Mouse (Mus musculus) spleen, adult 10 weeks (tissue): Measurements from ENCODE around the gene Fgfr2. TPM values are rescaled to one million over a fixed set of nuclear protein-coding genes. Genes with fewer than 3 reads are reported as not detected.

Experiments
- polyA plus RNA-seq: library from polyadenylated mRNA; stranded (reverse); fragments of 350-450 nt; fragmentation: Illumina TruSeq; extraction: RNeasy Lipid Tissue Mini Kit (QIAGEN cat#74804); gene quantifications from one replicate; pipeline ENCODE4 v1.2.3, GENCODE M21; 2015; ENCODE audit warnings: low replicate concordance; ENCODE audit not compliant: insufficient read depth

The Fgfr2 gene
- polyA plus RNA-seq = 9.3 TPM

GRCm38 (mm10) chr7:133123244-133123998, at the start of gene Fgfr2:
TSS of gene Fgfr2 (minus strand) at chr7:133123350.

GRCm38 (mm10) chr7:133123999-133124700, 1.0 kb upstream of the Fgfr2 start, which contains the start of gene Ctbp2:
TSS of gene Ctbp2 (minus strand) at chr7:133124354.

GRCm38 (mm10) chr7:132930850-132931559, 192.1 kb downstream of the Fgfr2 start, which contains the start of gene Zranb1:
TSS of gene Zranb1 (plus strand) at chr7:132931142.

GRCm38 (mm10) chr7:132859042-132859958, 263.9 kb downstream of the Fgfr2 start, which contains the start of gene Abraxas2:
TSS of gene Abraxas2 (plus strand) at chr7:132859225.

GRCm38 (mm10) chr7:132852173-132852844, 270.8 kb downstream of the Fgfr2 start, which contains the start of gene Eef1akmt2:
TSS of gene Eef1akmt2 (minus strand) at chr7:132852673.

GRCm38 (mm10) chr7:132813416-132814088, 309.6 kb downstream of the Fgfr2 start, which contains the start of gene Fam53b:
TSS of gene Fam53b (minus strand) at chr7:132813886.

GRCm38 (mm10) chr7:132610468-132611318, 512.5 kb downstream of the Fgfr2 start, which contains the start of gene Lhpp:
TSS of gene Lhpp (plus strand) at chr7:132610638.

GRCm38 (mm10) chr7:132599071-132599975, 523.8 kb downstream of the Fgfr2 start, which contains the start of gene Nkx1-2:
TSS of gene Nkx1-2 (minus strand) at chr7:132599637.

GRCm38 (mm10) chr7:132576116-132576650, 547.0 kb downstream of the Fgfr2 start, which contains the start of gene Oat:
TSS of gene Oat (minus strand) at chr7:132576398.

GRCm38 (mm10) chr7:132317036-132317541, 806.1 kb downstream of the Fgfr2 start, which contains the start of gene Chst15:
TSS of gene Chst15 (minus strand) at chr7:132317228.

GRCm38 (mm10) chr7:132154368-132154961, 968.7 kb downstream of the Fgfr2 start, which contains the start of gene Cpxm2:
TSS of gene Cpxm2 (minus strand) at chr7:132154739.

GRCm38 (mm10) chr7:131966023-131966915, 1156.9 kb downstream of the Fgfr2 start, which contains the start of gene Gpr26:
TSS of gene Gpr26 (plus strand) at chr7:131966460.

GRCm38 (mm10) chr7:131559986-131560696, 1563.0 kb downstream of the Fgfr2 start, which contains the start of gene Bub3:
TSS of gene Bub3 (plus strand) at chr7:131560222.

GRCm38 (mm10) chr7:131548473-131548872, 1574.7 kb downstream of the Fgfr2 start, which contains the start of gene Hmx2:
TSS of gene Hmx2 (plus strand) at chr7:131548773.

